Mouse (Mus musculus) NIH3T3 (cell line): ENCODE measurements around the gene Car4.

Experiments
- DNase-seq: peaks from one replicate; pipeline ENCODE4 v3.0.0-alpha.2; 2012; ENCODE audit warnings: low read depth

Car4 gene

GRCm38 (mm10) chr11:85013121-85013520, 55.5 kb downstream of the Car4 start:
- peak; percentile 34 for DNase-seq
